Mouse (Mus musculus) embryonic fibroblast, embryonic 13.5 days (primary cell): ENCODE results near the gene Nvl. TPM values are rescaled to one million over a fixed set of nuclear protein-coding genes. Genes with fewer than 3 reads are reported as not detected.

Source experiments
- H3K27ac ChIP-seq: 2 replicates; pipeline ENCODE4 v1.5.1; 2012; ENCODE audit warnings: low read length, control low read depth, inconsistent platforms; ENCODE audit not compliant: insufficient read depth
- H3K4me1 ChIP-seq: 2 replicates; pipeline ENCODE4 v1.6.1; 2011; ENCODE audit warnings: low read length; ENCODE audit not compliant: control insufficient read depth, insufficient read depth
- H3K4me3 ChIP-seq: 2 replicates; pipeline ENCODE4 v1.5.1; 2011; ENCODE audit warnings: mild to moderate bottlenecking, control low read depth, low read length; ENCODE audit not compliant: insufficient read depth
- CTCF ChIP-seq: IDR thresholded peaks from 2 replicates; pipeline ENCODE4 v1.5.1; 2011; ENCODE audit warnings: mild to moderate bottlenecking, control low read depth, low read length, moderate library complexity, borderline replicate concordance; ENCODE audit not compliant: insufficient read depth
- POLR2A ChIP-seq: IDR thresholded peaks from 2 replicates; pipeline ENCODE4 v1.6.1; 2011; ENCODE audit warnings: low read depth, mild to moderate bottlenecking, control low read depth, low read length, moderate library complexity
- polyA plus RNA-seq: library from polyadenylated mRNA; stranded (reverse); fragments of >200 nt; gene quantifications from 2 replicates; pipeline ENCODE4 v1.2.4, GENCODE M21; 2011; ENCODE audit warnings: low read depth; ENCODE audit not compliant: missing spikeins, insufficient read length

The Nvl gene
- polyA plus RNA-seq, 1 experiment = 55.5 TPM

GRCm38 (mm10) chr1:181146187-181146586 is 2.2 kb upstream of the Nvl start:
- no peak overlapping the region for H3K4me3 ChIP-seq
- no peaks in the 10 kb centered on the region; the same call in 1 of the 2 replicates for H3K4me1 ChIP-seq
- no peak for TF ChIP-seq CTCF
- no peak for TF ChIP-seq POLR2A
- H3K27ac ChIP-seq = no peak overlapping the region

- no peak for TF ChIP-seq CTCF
- no peak for TF ChIP-seq POLR2A
- Histone ChIP-seq H3K4me3 (peak overlapping the region; percentile 91), H3K27ac (peak overlapping the region; percentile 66; the same call in 1 of the 2 replicates), H3K4me1 (no peaks in the 10 kb centered on the region; the same call in 1 of the 2 replicates)
These were observed 962 bp upstream of the Nvl start for GRCm38 (mm10) chr1:181144966-181145365.

GRCm38 (mm10) chr1:181143609-181143949 is 425 bp downstream of the Nvl start:
- TF ChIP-seq CTCF = no peak
- no peak for TF ChIP-seq POLR2A
- H3K4me3 ChIP-seq = peak overlapping the region; percentile 91
- H3K4me1 ChIP-seq = no peaks in the 10 kb centered on the region; the same call in 1 of the 2 replicates
- peak overlapping the region; percentile 39 for H3K27ac ChIP-seq

DNA sequence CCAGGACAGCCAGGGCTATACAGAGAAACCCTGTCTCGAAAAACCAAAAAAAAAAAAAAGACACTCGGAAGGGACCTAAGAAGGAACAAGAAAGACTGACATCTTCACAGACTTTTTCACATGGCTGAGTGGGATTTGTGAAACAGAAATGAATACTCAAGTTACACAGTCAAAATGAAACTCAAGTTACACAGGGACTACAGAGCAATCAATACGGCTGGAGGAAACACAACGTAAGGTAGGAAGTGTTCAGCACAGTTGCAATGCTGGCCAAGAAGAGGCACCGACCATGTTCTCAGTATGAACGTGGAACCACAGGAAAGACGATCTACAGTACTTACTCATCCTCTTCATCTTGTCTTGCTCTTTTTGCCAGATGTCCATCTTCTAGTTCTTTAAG is 5.3 kb downstream of the Nvl start:
- no peak overlapping the region for H3K4me3 ChIP-seq
- H3K4me1 ChIP-seq = no peaks in the 10 kb centered on the region; the same call in 1 of the 2 replicates
- no peak overlapping the region for H3K27ac ChIP-seq
- TF ChIP-seq POLR2A (no peak), CTCF (no peak)

- Histone ChIP-seq H3K4me1 (peaks cover 6% of the 10 kb centered on the region), H3K27ac (no peak overlapping the region), H3K4me3 (no peak overlapping the region)
- TF ChIP-seq POLR2A (no peak), CTCF (no peak)
These were observed 12.1 kb downstream of the Nvl start for GRCm38 (mm10) chr1:181131915-181132314.

DNA sequence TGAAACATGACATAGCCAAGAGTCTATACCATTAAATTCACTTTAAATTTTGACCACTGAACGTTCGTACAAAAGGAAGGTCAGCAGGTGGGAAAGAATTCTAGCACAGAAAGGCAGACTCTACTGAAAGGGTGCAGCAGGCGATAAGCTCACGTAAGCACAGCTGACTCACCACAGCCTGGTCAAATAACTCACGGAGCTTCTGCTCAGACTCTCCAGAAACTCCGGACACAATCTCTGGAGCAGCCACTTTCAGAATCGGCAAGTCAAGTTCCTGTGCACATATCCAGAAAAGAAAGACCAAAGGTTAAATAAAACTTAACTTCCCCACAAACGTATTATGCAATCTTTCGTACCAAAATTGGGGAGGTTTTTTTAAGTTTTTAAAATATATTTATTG is 17.2 kb downstream of the Nvl start:
- Histone ChIP-seq H3K4me1 (peaks cover 4% of the 10 kb centered on the region; the same call in 1 of the 2 replicates), H3K27ac (no peak overlapping the region), H3K4me3 (no peak overlapping the region)
- TF ChIP-seq POLR2A (no peak), CTCF (no peak)

GRCm38 (mm10) chr1:181125916-181126315 is 18.1 kb downstream of the Nvl start:
- Histone ChIP-seq H3K27ac (no peak overlapping the region), H3K4me3 (no peak overlapping the region), H3K4me1 (peaks cover 3% of the 10 kb centered on the region; the same call in 1 of the 2 replicates)
- TF ChIP-seq CTCF (no peak), POLR2A (no peak)

- Histone ChIP-seq H3K4me3 (no peak overlapping the region), H3K27ac (peak overlapping the region; percentile 34; the same call in 1 of the 2 replicates), H3K4me1 (peaks cover 3% of the 10 kb centered on the region; the same call in 1 of the 2 replicates)
- TF ChIP-seq CTCF = no peak
- TF ChIP-seq POLR2A = no peak
These were observed 19.9 kb downstream of the Nvl start for GRCm38 (mm10) chr1:181124145-181124544.

- no peak overlapping the region for H3K4me3 ChIP-seq
- no peaks in the 10 kb centered on the region for H3K4me1 ChIP-seq
- no peak for TF ChIP-seq CTCF
- no peak for TF ChIP-seq POLR2A
- H3K27ac ChIP-seq = no peak overlapping the region
These were observed 26.9 kb downstream of the Nvl start for GRCm38 (mm10) chr1:181117112-181117511.

DNA sequence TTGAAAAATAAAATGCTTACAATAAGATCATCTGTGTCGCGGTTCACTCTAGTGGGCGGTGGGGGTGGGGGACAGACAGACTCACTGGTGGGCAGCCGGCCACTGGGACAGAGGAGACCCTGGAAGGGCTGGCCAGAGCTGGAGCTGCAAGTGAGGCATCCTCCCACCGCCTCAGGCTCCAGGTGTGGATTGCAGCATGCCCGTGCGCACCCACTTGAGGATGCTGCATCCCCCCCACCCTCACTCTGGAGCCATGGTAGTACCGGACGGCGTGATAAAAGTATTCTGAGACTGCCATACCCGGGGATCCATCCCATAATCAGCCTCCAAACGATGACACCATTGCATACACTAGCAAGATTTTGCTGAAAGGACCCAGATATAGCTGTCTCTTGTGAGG is 54.0 kb downstream of the Nvl start:
- TF ChIP-seq POLR2A = no peak
- no peak overlapping the region for H3K27ac ChIP-seq
- H3K4me3 ChIP-seq = no peak overlapping the region
- H3K4me1 ChIP-seq = no peaks in the 10 kb centered on the region

DNA sequence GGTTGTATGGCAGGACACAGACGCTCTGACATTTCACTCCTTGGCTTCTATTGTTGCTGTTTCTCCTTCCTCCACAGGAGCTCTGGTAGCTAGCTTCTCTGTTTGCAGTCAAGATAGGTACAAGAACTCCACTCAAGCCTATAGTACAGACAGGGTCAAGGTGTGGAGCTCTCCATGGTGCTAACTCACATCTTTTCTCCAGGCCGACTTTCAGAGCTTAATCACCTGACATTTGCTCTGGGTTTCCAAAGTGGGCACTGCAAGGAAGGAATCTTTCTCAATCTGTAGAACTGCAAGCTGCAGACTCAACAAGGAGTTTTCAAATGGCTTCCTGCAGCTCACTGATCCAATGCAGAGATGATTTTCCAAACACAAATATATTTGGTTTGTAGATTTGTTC is 60.0 kb downstream of the Nvl start:
- Histone ChIP-seq H3K4me1 (no peaks in the 10 kb centered on the region), H3K27ac (no peak overlapping the region), H3K4me3 (no peak overlapping the region)
- no peak for TF ChIP-seq POLR2A
- TF ChIP-seq CTCF = no peak
